Mouse (Mus musculus) frontal cortex, postnatal 36 days (tissue): ENCODE measurements around the gene Ces3a.
"Not testable (repeated sequence)": the region's sequence is repeated elsewhere in the genome, so short reads cannot be mapped to it uniquely, and the experiment has no call there.

ENCODE experiments used
- DNase-seq, 2 experiments: peaks; one replicate each; pipeline ENCODE4 v3.0.0; 2022; ENCODE audit warnings: low spot score in 2 of 2

The Ces3a gene

DNA sequence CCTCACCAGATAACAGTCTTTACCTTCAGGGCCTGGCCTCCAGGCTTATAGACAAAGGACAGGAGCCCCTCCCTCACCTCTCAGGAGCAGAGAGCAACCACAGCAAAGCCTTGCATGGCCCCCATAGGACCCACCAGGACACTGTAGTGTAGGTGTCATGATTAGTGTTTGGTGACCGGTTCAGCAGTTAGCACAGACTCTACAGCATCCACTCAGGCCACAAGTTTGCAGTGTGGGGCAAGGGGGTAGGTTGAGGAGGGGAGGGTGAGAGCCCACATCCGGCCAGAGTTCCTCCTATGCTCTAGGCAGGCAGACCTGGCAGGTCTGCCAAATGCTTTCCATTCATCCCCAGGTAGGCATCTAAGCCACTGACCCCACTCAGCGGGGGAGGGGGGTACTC, 45.6 kb downstream of the Ces3a start:
- no peak for DNase-seq

DNA sequence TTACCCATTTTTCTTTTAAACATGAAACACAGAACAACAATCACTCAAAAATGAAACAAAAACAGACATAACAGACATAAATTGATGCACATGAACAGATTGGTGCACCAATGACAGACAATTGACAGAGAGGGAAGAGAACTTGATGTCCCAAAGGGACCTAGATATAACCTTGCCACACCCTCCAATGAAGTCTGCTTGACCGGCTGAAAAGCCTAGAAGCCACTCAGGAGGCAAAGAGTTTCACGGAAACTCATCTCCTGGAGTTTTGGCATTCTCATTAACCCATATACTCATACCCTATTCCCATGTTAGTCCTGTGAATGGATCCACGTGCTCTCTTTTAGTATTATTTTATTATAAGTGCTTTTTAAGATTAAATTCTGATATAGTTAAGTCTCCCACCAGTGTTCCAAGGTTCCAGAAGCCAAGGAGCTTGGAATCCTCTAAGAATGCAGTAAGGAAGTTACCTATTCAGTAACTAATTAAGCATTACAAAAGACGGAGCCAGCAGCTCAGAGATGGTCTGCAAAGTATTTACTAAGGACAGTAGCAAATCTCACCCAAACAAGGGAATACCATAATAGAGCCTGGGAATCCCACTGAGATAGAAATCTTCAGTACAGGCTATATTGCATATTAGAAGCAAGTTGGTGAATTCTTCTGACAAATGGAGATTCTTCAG, 53.8 kb downstream of the Ces3a start:
- not testable (repeated sequence) for DNase-seq

DNA sequence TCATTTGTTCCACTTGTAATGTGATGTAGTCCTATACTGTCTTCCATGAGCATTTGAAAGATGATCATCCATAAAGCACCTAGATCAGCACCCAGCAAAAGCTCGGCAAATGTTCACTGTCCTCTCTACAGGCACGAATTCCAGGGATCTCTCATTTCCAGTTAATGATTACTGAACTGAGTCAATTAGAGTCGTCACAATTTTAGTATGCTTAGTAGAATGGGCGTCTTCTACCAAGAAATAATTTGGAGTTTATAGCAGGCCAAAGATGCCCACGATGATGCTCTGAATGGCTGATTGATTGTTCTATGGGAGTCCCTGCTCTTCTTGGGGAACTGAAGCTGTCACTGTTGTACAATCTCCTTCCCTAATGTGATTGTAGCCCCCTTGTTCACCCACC, 55.3 kb downstream of the Ces3a start:
- not testable (repeated sequence) for DNase-seq

DNA sequence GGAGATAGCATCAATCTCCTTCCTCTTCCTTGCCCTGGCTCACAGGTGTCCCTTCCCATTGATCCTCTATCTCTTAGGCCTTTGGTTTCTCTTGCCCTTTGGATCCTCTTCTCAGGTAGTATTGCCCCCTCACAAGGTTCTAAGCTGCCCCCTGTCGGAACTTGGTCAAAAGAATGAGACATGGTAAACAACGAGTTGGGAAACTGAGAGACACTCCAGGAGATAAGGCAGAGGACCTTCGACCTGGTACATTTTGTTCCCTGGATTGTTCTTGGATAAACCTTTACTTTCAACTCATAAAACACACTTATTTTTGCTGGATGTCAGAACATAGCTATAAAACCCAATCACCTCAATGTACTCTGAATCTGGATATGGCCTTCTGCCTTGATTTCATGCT, 55.8 kb downstream of the Ces3a start:
- DNase-seq: no peak
